Mouse (Mus musculus): ENCODE measurements around the gene Gpr89. TPM values are rescaled to one million over a fixed set of nuclear protein-coding genes. Genes with fewer than 3 reads are reported as not detected.

The Gpr89 gene
- 10 to 100 TPM; 37.7 to 43.1 (median 41.9) TPM for total RNA-seq (2022)

- DNase-seq, result peak; percentile 91
Observed at GRCm38 (mm10) chr3:96904851-96905541, at the start of gene Gpr89. TSS of gene Gpr89 (minus strand) at chr3:96905346.

DNA sequence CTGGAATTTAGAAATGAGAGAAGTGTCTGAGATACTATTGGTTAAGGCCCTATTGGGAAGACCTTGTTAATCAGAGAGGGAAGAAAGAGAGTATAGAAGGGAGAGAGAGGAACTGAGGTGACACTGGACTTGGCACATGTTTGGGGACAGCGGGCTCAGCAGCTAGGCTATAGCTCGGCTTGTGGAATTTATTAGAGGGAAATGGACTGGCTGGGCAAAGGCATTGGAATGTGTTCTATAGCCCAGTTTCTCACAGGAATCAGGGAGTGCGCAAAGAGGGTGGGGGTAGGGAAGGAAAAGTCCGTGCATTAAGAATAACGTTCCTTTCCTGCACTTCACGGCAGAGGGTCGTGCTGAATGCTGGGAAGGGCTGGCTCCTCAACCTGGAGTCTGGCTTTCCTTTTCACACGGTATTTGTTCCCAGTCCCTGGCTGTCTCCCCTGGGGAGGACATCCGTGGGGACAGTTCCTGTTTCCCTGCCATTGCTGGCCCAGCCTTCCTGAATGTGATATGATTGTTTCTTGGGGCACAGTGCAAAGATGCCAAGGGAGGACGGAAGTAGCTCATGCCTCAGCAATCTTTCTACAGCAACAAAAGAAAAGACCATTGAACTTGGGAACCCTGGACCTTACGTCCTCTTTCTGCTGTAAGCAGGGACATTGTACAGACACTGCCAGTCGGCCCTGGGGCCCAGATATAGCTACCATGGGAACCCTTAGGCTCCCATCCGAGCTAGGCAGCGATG is 48.5 kb upstream of the Gpr89 start:
- DNase-seq, result no peak

GRCm38 (mm10) chr3:96942706-96943105 is 37.6 kb upstream of the Gpr89 start:
- no peak for DNase-seq

- peak; percentile 61 for DNase-seq
Observed at GRCm38 (mm10) chr3:96938738-96939137, 33.6 kb upstream of the Gpr89 start.

GRCm38 (mm10) chr3:96937606-96938005 is 32.5 kb upstream of the Gpr89 start:
- DNase-seq, result no peak

DNA sequence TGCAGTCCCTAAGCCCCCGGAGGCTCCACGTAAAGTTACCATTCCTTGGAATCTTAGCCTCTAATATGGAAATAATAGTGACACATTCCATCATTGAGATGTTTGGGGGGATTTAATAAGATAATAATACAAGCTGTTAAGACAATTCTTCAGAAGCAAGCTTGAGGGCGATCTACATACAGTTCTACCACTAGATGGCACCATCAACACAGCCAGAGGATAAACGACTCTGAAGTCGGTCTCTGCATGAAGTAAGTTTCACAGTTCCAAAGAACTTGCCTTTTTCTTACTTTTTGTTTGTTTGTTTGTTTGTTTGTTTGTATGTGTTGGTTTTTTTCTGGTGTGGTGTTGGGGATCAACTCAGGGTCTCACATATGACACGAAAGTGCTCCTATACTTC is 31.1 kb upstream of the Gpr89 start:
- no peak for DNase-seq

GRCm38 (mm10) chr3:96931261-96931681 is 26.1 kb upstream of the Gpr89 start:
- DNase-seq, result no peak

DNA sequence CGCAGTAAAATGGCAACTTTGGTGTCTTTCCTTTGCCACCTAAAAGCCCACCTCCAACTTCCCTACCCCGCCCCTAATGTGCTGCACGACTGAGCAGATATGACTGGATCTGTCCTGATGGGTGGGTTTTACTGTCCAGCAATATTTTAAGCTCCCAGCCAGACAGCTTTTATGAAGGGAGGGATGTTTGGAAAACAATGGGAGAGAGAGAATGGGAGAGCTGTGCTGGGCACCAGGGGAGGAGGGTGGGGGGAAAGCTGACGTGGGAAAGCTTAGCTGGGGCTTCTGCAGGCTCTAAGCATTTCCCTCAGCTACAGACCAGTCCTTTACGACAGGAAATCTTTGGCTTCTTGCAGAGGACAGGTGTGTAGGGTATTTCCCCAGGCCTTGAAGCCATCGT is 20.8 kb upstream of the Gpr89 start, which contains the start of gene Gja8:
Gene Gja8, minus strand, starts transcription at position 101 of the 400 bp plus-strand sequence.
- DNase-seq, result no peak

GRCm38 (mm10) chr3:96924631-96925030 is 19.5 kb upstream of the Gpr89 start:
- no peak for DNase-seq

GRCm38 (mm10) chr3:96920991-96921390 is 15.8 kb upstream of the Gpr89 start:
- no peak for DNase-seq

DNA sequence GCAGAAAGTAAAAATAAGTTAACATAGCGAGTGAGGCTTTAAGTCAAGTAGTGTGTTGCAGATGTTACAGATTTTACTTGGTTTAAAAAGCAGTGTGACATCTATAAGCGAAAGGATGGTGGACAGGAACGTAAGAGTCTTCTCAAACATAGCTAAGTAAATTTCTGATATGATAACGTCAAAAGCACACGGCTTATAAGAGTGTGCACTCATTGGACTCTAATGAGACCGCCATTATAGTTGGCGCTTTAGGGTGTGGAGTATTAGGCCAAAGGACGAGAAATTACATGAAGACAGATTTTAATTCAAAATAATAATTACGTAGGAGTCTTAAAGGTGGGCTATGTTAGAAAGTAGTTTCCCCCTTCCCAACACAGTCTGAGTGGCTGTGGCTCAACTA is 446 bp upstream of the Gpr89 start:
- no peak for DNase-seq

DNA sequence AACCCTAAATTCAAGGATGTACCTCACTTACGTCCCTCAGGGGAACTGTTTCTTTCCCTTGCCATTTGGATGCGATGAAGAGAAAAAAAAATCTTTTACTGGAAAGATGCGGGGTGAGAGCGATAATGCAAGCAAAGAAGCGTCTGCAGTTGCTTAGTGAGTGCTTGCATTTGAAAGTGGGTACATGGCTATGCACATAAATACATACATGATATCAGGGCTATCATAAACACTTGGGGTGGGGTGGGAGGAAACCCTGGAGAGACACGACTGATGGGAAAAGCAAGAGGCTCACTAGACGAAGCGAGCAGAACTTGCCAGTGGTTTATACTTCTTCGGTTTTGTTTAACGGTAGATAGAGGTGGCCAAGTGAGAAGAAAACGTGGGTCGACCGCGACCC is 753 bp downstream of the Gpr89 start, which contains the start of gene Gja5:
Gene Gja5, plus strand, starts transcription at position 301 of the 400 bp plus-strand sequence.
- DNase-seq, result no peak

GRCm38 (mm10) chr3:96902336-96902999 is 2.7 kb downstream of the Gpr89 start:
- no peak for DNase-seq

GRCm38 (mm10) chr3:96883690-96884089 is 21.5 kb downstream of the Gpr89 start:
- no peak for DNase-seq

- no peak for DNase-seq
Observed at GRCm38 (mm10) chr3:96882061-96882849, 22.9 kb downstream of the Gpr89 start.

DNA sequence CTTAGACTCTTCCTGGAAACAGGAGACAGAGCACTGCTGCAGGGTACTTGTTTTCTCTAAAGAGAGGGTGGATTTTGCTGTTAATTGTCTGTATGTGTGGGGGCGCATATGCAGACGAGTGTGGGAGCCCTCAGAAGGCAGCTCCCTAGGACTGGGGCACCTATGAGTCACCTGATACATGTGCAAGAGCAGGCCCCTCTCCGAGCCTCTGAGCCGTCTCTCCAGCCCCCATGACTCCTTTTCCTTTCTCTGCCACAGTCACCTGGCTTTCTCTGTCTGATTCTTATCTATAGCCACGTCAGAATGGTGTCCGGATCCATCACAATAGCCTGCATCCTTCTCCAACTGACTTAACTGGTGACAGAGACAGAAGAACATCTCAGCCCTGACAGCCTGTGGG is 23.6 kb downstream of the Gpr89 start:
- DNase-seq, result no peak

GRCm38 (mm10) chr3:96880385-96880784 is 24.8 kb downstream of the Gpr89 start:
- DNase-seq, result no peak

GRCm38 (mm10) chr3:96879536-96879935 is 25.6 kb downstream of the Gpr89 start:
- DNase-seq, result no peak

- DNase-seq, result no peak
Observed at GRCm38 (mm10) chr3:96874808-96875571, 30.2 kb downstream of the Gpr89 start.

GRCm38 (mm10) chr3:96872501-96872900 is 32.6 kb downstream of the Gpr89 start:
- no peak for DNase-seq

- DNase-seq, result no peak
Observed at GRCm38 (mm10) chr3:96871070-96871469, 34.1 kb downstream of the Gpr89 start.

GRCm38 (mm10) chr3:96870270-96870669 is 34.9 kb downstream of the Gpr89 start:
- no peak for DNase-seq
